Mouse (Mus musculus) CH12.LX (cell line): ENCODE measurements around the gene Trpt1.

Source experiments
- BHLHE40 ChIP-seq: IDR thresholded peaks from 2 replicates; pipeline ENCODE4 v1.6.1; 2011; ENCODE audit warnings: mild to moderate bottlenecking, low read depth, low read length, improper control_type of control experiment
- CTCF ChIP-seq, 2 experiments: IDR thresholded peaks in 1 of 2; conservative IDR thresholded peaks in 1 of 2; 2 replicates each; pipeline ENCODE4 v1.5.1; 2011 to 2012; ENCODE audit warnings: low read depth in 2 of 2, low read length in 2 of 2, improper control_type of control experiment in 1 of 2, inconsistent platforms in 1 of 2, mild to moderate bottlenecking in 1 of 2, moderate library complexity in 1 of 2
- E2F4 ChIP-seq: IDR thresholded peaks from 2 replicates; pipeline ENCODE4 v1.6.1; 2011; ENCODE audit warnings: low read depth, low read length, improper control_type of control experiment; ENCODE audit not compliant: insufficient replicate concordance
- GABPA ChIP-seq: IDR thresholded peaks from 2 replicates; pipeline ENCODE4 v1.6.1; 2012; ENCODE audit warnings: low read depth, low read length, improper control_type of control experiment, inconsistent platforms; ENCODE audit not compliant: insufficient replicate concordance
- MAZ ChIP-seq: IDR thresholded peaks from 2 replicates; pipeline ENCODE4 v1.6.1; 2012; ENCODE audit warnings: low read depth, mild to moderate bottlenecking, inconsistent platforms, low read length, improper control_type of control experiment, moderate library complexity
- MXI1 ChIP-seq: IDR thresholded peaks from 2 replicates; pipeline ENCODE4 v1.6.1; 2011; ENCODE audit warnings: mild to moderate bottlenecking, low read depth, low read length, improper control_type of control experiment
- PAX5 ChIP-seq: IDR thresholded peaks from 2 replicates; pipeline ENCODE4 v1.6.1; 2012; ENCODE audit warnings: low read length, inconsistent platforms, mixed read lengths
- POLR2A ChIP-seq: IDR thresholded peaks from 2 replicates; pipeline ENCODE4 v1.6.1; 2011; ENCODE audit warnings: low read depth, mild to moderate bottlenecking, improper control_type of control experiment, low read length
- TCF12 ChIP-seq: IDR thresholded peaks from 2 replicates; pipeline ENCODE4 v1.6.1; 2014; ENCODE audit warnings: low read depth, mild to moderate bottlenecking, inconsistent platforms, low read length, improper control_type of control experiment
- USF1 ChIP-seq: IDR thresholded peaks from 2 replicates; pipeline ENCODE4 v1.6.1; 2014; ENCODE audit warnings: low read depth, mild to moderate bottlenecking, inconsistent platforms, low read length, improper control_type of control experiment
- ZKSCAN1 ChIP-seq: IDR thresholded peaks from 2 replicates; pipeline ENCODE4 v1.6.1; 2012; ENCODE audit warnings: low read depth, inconsistent platforms, low read length, improper control_type of control experiment, borderline replicate concordance
- ZNF384 ChIP-seq: IDR thresholded peaks from 2 replicates; pipeline ENCODE4 v1.6.1; 2012; ENCODE audit warnings: low read depth, low read length, improper control_type of control experiment, inconsistent platforms

GRCm38 (mm10) chr19:6969291-6969664, 26.7 kb upstream of the Trpt1 start:
- TF ChIP-seq ZKSCAN1, result no peak
- no peak for TF ChIP-seq CTCF (conservative IDR thresholded peaks at IDR 0.05 in 1 of 2, IDR thresholded peaks at IDR 0.05 in 1 of 2; ENCODE audit: low read depth in 2 of 2, low read length in 2 of 2)
- no peak for TF ChIP-seq GABPA
- no peak for TF ChIP-seq USF1
- no peak for TF ChIP-seq BHLHE40
- no peak for TF ChIP-seq TCF12
- TF ChIP-seq MXI1, result no peak
- TF ChIP-seq MAZ, result no peak
- TF ChIP-seq PAX5, result no peak
- TF ChIP-seq E2F4, result no peak
- no peak for TF ChIP-seq POLR2A
- no peak for TF ChIP-seq ZNF384
